Mouse (Mus musculus): ENCODE results near the gene Osbpl10. TPM values are rescaled to one million over a fixed set of nuclear protein-coding genes. Genes with fewer than 3 reads are reported as not detected.

Gene Osbpl10
- polyA plus RNA-seq, 1 experiment from 2014 or later = 1.6 TPM

GRCm38 (mm10) chr9:114990421-114990820 lies 12.1 kb downstream of the Osbpl10 start:
- Histone ChIP-seq H3K4me1 (ENCODE audit: control insufficient read depth, insufficient read depth, low read length) (no peaks in the 10 kb centered on the region), H3K4me2 (replicated peaks; ENCODE audit: low read depth, low read length) (no peak overlapping the region), H3K27ac (ENCODE audit: low read length) (no peak overlapping the region), H3K4me3 (ENCODE audit: low read depth, low read length) (no peak overlapping the region), H3K27me3 (ENCODE audit: control insufficient read depth, insufficient read depth, low read length) (no peaks in the 10 kb centered on the region), H3K36me3 (ENCODE audit: control insufficient read depth, insufficient read depth, low read length) (no peaks in the 10 kb centered on the region), H3K9me3 (ENCODE audit: control insufficient read depth, low read depth, low read length) (0 out of 2 replicates have a peak, but pooled peaks cover 3% of the 10 kb centered on the region), H3K9ac (replicated peaks; ENCODE audit: low read depth, low read length) (no peak overlapping the region)
- no peak for ATAC-seq (ENCODE audit: insufficient number of reproducible peaks, insufficient read depth, low FRiP score, low read depth)
- WGBS = 67% methylated on average over 10 of the region's 10 CpGs

- Histone ChIP-seq H3K27me3 (ENCODE audit: control insufficient read depth, insufficient read depth, low read length) (no peaks in the 10 kb centered on the region), H3K27ac (ENCODE audit: low read length) (no peak overlapping the region), H3K9ac (replicated peaks; ENCODE audit: low read depth, low read length) (no peak overlapping the region), H3K4me1 (ENCODE audit: control insufficient read depth, insufficient read depth, low read length) (no peaks in the 10 kb centered on the region), H3K4me2 (replicated peaks; ENCODE audit: low read depth, low read length) (no peak overlapping the region), H3K9me3 (ENCODE audit: control insufficient read depth, low read depth, low read length) (0 out of 2 replicates have a peak, but pooled peaks cover 3% of the 10 kb centered on the region), H3K4me3 (ENCODE audit: low read depth, low read length) (no peak overlapping the region), H3K36me3 (ENCODE audit: control insufficient read depth, insufficient read depth, low read length) (no peaks in the 10 kb centered on the region)
- no peak for ATAC-seq (ENCODE audit: insufficient number of reproducible peaks, insufficient read depth, low FRiP score, low read depth)
- WGBS = 93% methylated on average over 2 of the region's 2 CpGs
Measured at GRCm38 (mm10) chr9:114992528-114992927, 14.2 kb downstream of the Osbpl10 start.

GRCm38 (mm10) chr9:114995250-114995649 lies 16.9 kb downstream of the Osbpl10 start:
- no peak overlapping the region for H3K4me3 ChIP-seq (ENCODE audit: low read depth, low read length)
- ATAC-seq (ENCODE audit: insufficient number of reproducible peaks, insufficient read depth, low FRiP score, low read depth) = no peak
- H3K27ac ChIP-seq (ENCODE audit: low read length) = no peak overlapping the region
- WGBS = 66% methylated on average over 4 of the region's 4 CpGs
- H3K36me3 ChIP-seq (ENCODE audit: control insufficient read depth, insufficient read depth, low read length) = no peaks in the 10 kb centered on the region
- H3K4me1 ChIP-seq (ENCODE audit: control insufficient read depth, insufficient read depth, low read length) = no peaks in the 10 kb centered on the region
- H3K27me3 ChIP-seq (ENCODE audit: control insufficient read depth, insufficient read depth, low read length) = no peaks in the 10 kb centered on the region
- H3K9me3 ChIP-seq (ENCODE audit: control insufficient read depth, low read depth, low read length) = 0 out of 2 replicates have a peak, but pooled peaks cover 3% of the 10 kb centered on the region
- no peak overlapping the region for H3K4me2 ChIP-seq (replicated peaks; ENCODE audit: low read depth, low read length)
- no peak overlapping the region for H3K9ac ChIP-seq (replicated peaks; ENCODE audit: low read depth, low read length)

GRCm38 (mm10) chr9:114995716-114996115 lies 17.3 kb downstream of the Osbpl10 start:
- Histone ChIP-seq H3K27me3 (ENCODE audit: control insufficient read depth, insufficient read depth, low read length) (no peaks in the 10 kb centered on the region), H3K9ac (replicated peaks; ENCODE audit: low read depth, low read length) (no peak overlapping the region), H3K4me1 (ENCODE audit: control insufficient read depth, insufficient read depth, low read length) (no peaks in the 10 kb centered on the region), H3K27ac (ENCODE audit: low read length) (no peak overlapping the region), H3K4me2 (replicated peaks; ENCODE audit: low read depth, low read length) (no peak overlapping the region), H3K4me3 (ENCODE audit: low read depth, low read length) (no peak overlapping the region), H3K9me3 (ENCODE audit: control insufficient read depth, low read depth, low read length) (0 out of 2 replicates have a peak, but pooled peaks cover 3% of the 10 kb centered on the region), H3K36me3 (ENCODE audit: control insufficient read depth, insufficient read depth, low read length) (no peaks in the 10 kb centered on the region)
- ATAC-seq (ENCODE audit: insufficient number of reproducible peaks, insufficient read depth, low FRiP score, low read depth) = no peak
- WGBS = 89% methylated on average over 4 of the region's 4 CpGs

GRCm38 (mm10) chr9:114996489-114996888 lies 18.1 kb downstream of the Osbpl10 start:
- ATAC-seq (ENCODE audit: insufficient number of reproducible peaks, insufficient read depth, low FRiP score, low read depth) = no peak
- H3K4me2 ChIP-seq (replicated peaks; ENCODE audit: low read depth, low read length) = no peak overlapping the region
- no peak overlapping the region for H3K9ac ChIP-seq (replicated peaks; ENCODE audit: low read depth, low read length)
- H3K9me3 ChIP-seq (ENCODE audit: control insufficient read depth, low read depth, low read length) = 0 out of 2 replicates have a peak, but pooled peaks cover 3% of the 10 kb centered on the region
- no peaks in the 10 kb centered on the region for H3K36me3 ChIP-seq (ENCODE audit: control insufficient read depth, insufficient read depth, low read length)
- H3K27ac ChIP-seq (ENCODE audit: low read length) = no peak overlapping the region
- H3K4me3 ChIP-seq (ENCODE audit: low read depth, low read length) = no peak overlapping the region
- WGBS = 97% methylated on average over 6 of the region's 6 CpGs
- H3K27me3 ChIP-seq (ENCODE audit: control insufficient read depth, insufficient read depth, low read length) = no peaks in the 10 kb centered on the region
- H3K4me1 ChIP-seq (ENCODE audit: control insufficient read depth, insufficient read depth, low read length) = no peaks in the 10 kb centered on the region

- Histone ChIP-seq H3K27ac (ENCODE audit: low read length) (no peak overlapping the region), H3K4me3 (ENCODE audit: low read depth, low read length) (no peak overlapping the region), H3K9ac (replicated peaks; ENCODE audit: low read depth, low read length) (no peak overlapping the region), H3K27me3 (ENCODE audit: control insufficient read depth, insufficient read depth, low read length) (no peaks in the 10 kb centered on the region), H3K9me3 (ENCODE audit: control insufficient read depth, low read depth, low read length) (no peaks in the 10 kb centered on the region), H3K36me3 (ENCODE audit: control insufficient read depth, insufficient read depth, low read length) (no peaks in the 10 kb centered on the region), H3K4me1 (ENCODE audit: control insufficient read depth, insufficient read depth, low read length) (no peaks in the 10 kb centered on the region), H3K4me2 (replicated peaks; ENCODE audit: low read depth, low read length) (no peak overlapping the region)
- ATAC-seq (ENCODE audit: insufficient number of reproducible peaks, insufficient read depth, low FRiP score, low read depth) = no peak
- 77% methylated on average over 6 of the region's 6 CpGs for WGBS
Measured at GRCm38 (mm10) chr9:114999010-114999770, 20.8 kb downstream of the Osbpl10 start.

GRCm38 (mm10) chr9:114999771-115000146 lies 21.4 kb downstream of the Osbpl10 start:
- no peak for ATAC-seq (ENCODE audit: insufficient number of reproducible peaks, insufficient read depth, low FRiP score, low read depth)
- Histone ChIP-seq H3K4me3 (ENCODE audit: low read depth, low read length) (no peak overlapping the region), H3K27ac (ENCODE audit: low read length) (no peak overlapping the region), H3K36me3 (ENCODE audit: control insufficient read depth, insufficient read depth, low read length) (no peaks in the 10 kb centered on the region), H3K27me3 (ENCODE audit: control insufficient read depth, insufficient read depth, low read length) (no peaks in the 10 kb centered on the region), H3K4me1 (ENCODE audit: control insufficient read depth, insufficient read depth, low read length) (no peaks in the 10 kb centered on the region), H3K4me2 (replicated peaks; ENCODE audit: low read depth, low read length) (no peak overlapping the region), H3K9me3 (ENCODE audit: control insufficient read depth, low read depth, low read length) (no peaks in the 10 kb centered on the region), H3K9ac (replicated peaks; ENCODE audit: low read depth, low read length) (no peak overlapping the region)
- 55% methylated on average over 5 of the region's 5 CpGs for WGBS

GRCm38 (mm10) chr9:115005446-115005845 lies 27.1 kb downstream of the Osbpl10 start:
- Histone ChIP-seq H3K9me3 (ENCODE audit: control insufficient read depth, low read depth, low read length) (no peaks in the 10 kb centered on the region), H3K27me3 (ENCODE audit: control insufficient read depth, insufficient read depth, low read length) (no peaks in the 10 kb centered on the region), H3K4me2 (replicated peaks; ENCODE audit: low read depth, low read length) (no peak overlapping the region), H3K9ac (replicated peaks; ENCODE audit: low read depth, low read length) (no peak overlapping the region), H3K4me1 (ENCODE audit: control insufficient read depth, insufficient read depth, low read length) (no peaks in the 10 kb centered on the region), H3K36me3 (ENCODE audit: control insufficient read depth, insufficient read depth, low read length) (no peaks in the 10 kb centered on the region), H3K27ac (ENCODE audit: low read length) (no peak overlapping the region), H3K4me3 (ENCODE audit: low read depth, low read length) (no peak overlapping the region)
- WGBS = 74% methylated on average over 10 of the region's 10 CpGs
- ATAC-seq (ENCODE audit: insufficient number of reproducible peaks, insufficient read depth, low FRiP score, low read depth) = no peak

GRCm38 (mm10) chr9:115007776-115008175 lies 29.4 kb downstream of the Osbpl10 start:
- no peaks in the 10 kb centered on the region for H3K9me3 ChIP-seq (ENCODE audit: control insufficient read depth, low read depth, low read length)
- no peaks in the 10 kb centered on the region for H3K4me1 ChIP-seq (ENCODE audit: control insufficient read depth, insufficient read depth, low read length)
- no peak overlapping the region for H3K4me2 ChIP-seq (replicated peaks; ENCODE audit: low read depth, low read length)
- H3K9ac ChIP-seq (replicated peaks; ENCODE audit: low read depth, low read length) = no peak overlapping the region
- WGBS = 59% methylated on average over 6 of the region's 6 CpGs
- ATAC-seq (ENCODE audit: insufficient number of reproducible peaks, insufficient read depth, low FRiP score, low read depth) = no peak
- no peaks in the 10 kb centered on the region for H3K36me3 ChIP-seq (ENCODE audit: control insufficient read depth, insufficient read depth, low read length)
- H3K27ac ChIP-seq (ENCODE audit: low read length) = no peak overlapping the region
- H3K27me3 ChIP-seq (ENCODE audit: control insufficient read depth, insufficient read depth, low read length) = no peaks in the 10 kb centered on the region
- no peak overlapping the region for H3K4me3 ChIP-seq (ENCODE audit: low read depth, low read length)

Data from stomach, embryonic 14.5 days (tissue).